8 mouse cellular contexts compared by ENCODE assay signal in the genomic region with DNA sequence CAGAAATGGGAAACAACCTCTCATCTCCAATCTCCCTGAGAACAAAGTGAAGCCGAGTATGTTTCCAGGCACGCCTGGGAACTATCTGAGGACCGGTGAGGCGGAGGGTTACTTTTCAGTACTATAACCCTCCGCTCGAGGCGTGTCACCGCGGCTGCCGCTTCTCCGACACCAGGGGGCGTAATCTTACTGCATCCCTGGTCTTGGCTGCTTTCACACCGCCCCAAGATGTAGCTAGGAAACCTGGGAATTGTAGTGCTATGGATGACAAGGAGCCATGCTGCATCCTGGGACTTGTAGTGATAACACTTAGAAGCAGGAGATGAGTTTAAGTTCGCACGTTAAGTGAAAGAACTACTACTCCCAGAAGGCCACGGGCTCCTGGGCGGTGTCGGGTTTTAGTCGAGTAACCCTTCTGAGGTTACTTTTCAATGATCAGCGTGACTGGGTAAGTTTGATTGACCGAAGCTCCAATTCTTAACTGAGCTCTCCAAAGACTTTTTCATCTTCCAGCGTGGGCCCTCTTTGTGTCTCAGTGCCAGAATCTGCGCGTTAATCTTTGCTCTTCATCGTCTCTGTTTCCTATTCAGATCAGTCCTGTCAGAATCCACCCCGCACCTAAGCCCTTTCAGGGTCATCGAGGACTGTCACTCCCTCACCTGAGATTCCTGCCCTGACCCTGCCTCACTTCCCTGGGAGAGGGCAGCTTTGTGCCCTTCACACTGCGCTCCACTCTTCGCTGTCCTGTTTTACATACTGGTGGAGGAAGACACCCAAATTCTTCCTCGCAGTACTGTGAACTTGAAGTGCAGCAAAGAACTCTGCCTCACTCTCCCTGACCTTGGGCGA. TPM values are rescaled to one million over a fixed set of nuclear protein-coding genes. Genes with fewer than 3 reads are reported as not detected.
DNase-seq lines count a peak whose midpoint lies in the region; ATAC-seq and TF ChIP-seq lines count a peak whose summit lies in the region.

Gene Pafah2, plus strand, starts transcription at position 344 of the 849 bp plus-strand sequence.

- peak within 1 kb of the TSS; percentile 67 for H3K4me3 ChIP-seq in heart, embryonic 12.5 days
- H3K4me3 ChIP-seq in kidney, postnatal 0 days (replicated peaks; ENCODE audit: low read depth, low read length), result peak within 1 kb of the TSS; percentile 52
- H3K4me3 ChIP-seq in liver, embryonic 11.5 days (ENCODE audit: low read depth, low read length), result peak within 1 kb of the TSS; percentile 55
- H3K4me3 ChIP-seq in stomach, embryonic 14.5 days (ENCODE audit: low read depth, low read length), result peak within 1 kb of the TSS; percentile 56

- 1% methylated on average over 31 of the region's 31 CpGs for WGBS in heart, embryonic 12.5 days
- under 1% methylated on average over 31 of the region's 31 CpGs for WGBS in kidney, postnatal 0 days
- 1% methylated on average over 31 of the region's 31 CpGs for WGBS in liver, embryonic 11.5 days
- under 1% methylated on average over 31 of the region's 31 CpGs for WGBS in stomach, embryonic 14.5 days

- H3K27me3 ChIP-seq in heart, embryonic 12.5 days (replicated peaks), result no peaks in the 10 kb centered on the region
- no peaks in the 10 kb centered on the region for H3K27me3 ChIP-seq in kidney, postnatal 0 days (ENCODE audit: insufficient read depth, low read length)
- H3K27me3 ChIP-seq in liver, embryonic 11.5 days (replicated peaks; ENCODE audit: control insufficient read depth, insufficient read depth, low read length), result no peaks in the 10 kb centered on the region
- H3K27me3 ChIP-seq in stomach, embryonic 14.5 days (ENCODE audit: control insufficient read depth, insufficient read depth, low read length), result no peaks in the 10 kb centered on the region

- peak; percentile 98 for ATAC-seq in erythroid progenitor cell, adult 5-6 weeks (replicated peaks; ENCODE audit: low FRiP score, poor library complexity, severe bottlenecking)
- peak; percentile 96 for ATAC-seq in heart, embryonic 12.5 days (ENCODE audit: insufficient number of reproducible peaks, low FRiP score)
- peak; percentile 96 for ATAC-seq in kidney, postnatal 0 days (replicated peaks; ENCODE audit: low FRiP score, low read depth)
- peak; percentile 95 for ATAC-seq in liver, embryonic 11.5 days (replicated peaks; ENCODE audit: low FRiP score)
- peak; percentile 97 for ATAC-seq in stomach, embryonic 14.5 days (ENCODE audit: insufficient number of reproducible peaks, insufficient read depth, low FRiP score, low read depth)

- peak within 1 kb of the TSS; percentile 84 for H3K27ac ChIP-seq in heart, embryonic 12.5 days (ENCODE audit: poor library complexity, severe bottlenecking)
- H3K27ac ChIP-seq in kidney, postnatal 0 days, result peak within 1 kb of the TSS; percentile 87
- 0 out of 2 replicates have a peak within 1 kb of the TSS, but pooled peaks have one; percentile 34 for H3K27ac ChIP-seq in liver, embryonic 11.5 days (ENCODE audit: low read depth, low read length)
- peak within 1 kb of the TSS; percentile 78 for H3K27ac ChIP-seq in stomach, embryonic 14.5 days (ENCODE audit: low read length)

- peak; percentile 100 for TF ChIP-seq CTCF in kidney, postnatal 0 days (IDR thresholded peaks at IDR 0.05; ENCODE audit: low read depth)

- peak within 1 kb of the TSS; percentile 95 for H3K4me2 ChIP-seq in heart, embryonic 12.5 days
- H3K4me2 ChIP-seq in kidney, postnatal 0 days (ENCODE audit: low read length), result peak within 1 kb of the TSS; percentile 92
- peak within 1 kb of the TSS; percentile 89 for H3K4me2 ChIP-seq in liver, embryonic 11.5 days
- H3K4me2 ChIP-seq in stomach, embryonic 14.5 days (replicated peaks; ENCODE audit: low read depth, low read length), result peak within 1 kb of the TSS; percentile 86

- H3K9ac ChIP-seq in heart, embryonic 12.5 days, result peak within 1 kb of the TSS; percentile 85
- peak within 1 kb of the TSS; percentile 63 for H3K9ac ChIP-seq in kidney, postnatal 0 days (ENCODE audit: low read depth, low read length)
- H3K9ac ChIP-seq in liver, embryonic 11.5 days (ENCODE audit: low read depth, low read length), result peak within 1 kb of the TSS; percentile 63
- peak within 1 kb of the TSS; percentile 52; the same call in 1 of the 2 replicates for H3K9ac ChIP-seq in stomach, embryonic 14.5 days (replicated peaks; ENCODE audit: low read depth, low read length)

- H3K9me3 ChIP-seq in heart, embryonic 12.5 days (replicated peaks), result no peaks in the 10 kb centered on the region; the same call in 1 of the 2 replicates
- H3K9me3 ChIP-seq in kidney, postnatal 0 days (replicated peaks; ENCODE audit: low read length), result no peaks in the 10 kb centered on the region
- H3K9me3 ChIP-seq in liver, embryonic 11.5 days (ENCODE audit: control insufficient read depth, low read length), result peaks cover 2% of the 10 kb centered on the region; the same call in 1 of the 2 replicates
- H3K9me3 ChIP-seq in stomach, embryonic 14.5 days (ENCODE audit: control insufficient read depth, low read depth, low read length), result no peaks in the 10 kb centered on the region

- DNase-seq in CD4-positive helper T cell, adult 2 months (ENCODE audit: low read depth, low spot score), result peak; percentile 98
- peak; percentile 99 for DNase-seq in brain, embryonic 18.5 days (ENCODE audit: low read depth, low spot score)
- DNase-seq in kidney, postnatal 0 days (ENCODE audit: low spot score), result peak; percentile 100
- DNase-seq in liver, embryonic 11.5 days (ENCODE audit: low spot score), result peak; percentile 84
- peak; percentile 98 for DNase-seq in naive thymus-derived CD4-positive, alpha-beta T cell, adult 2 months (ENCODE audit: low read depth)

- peaks cover 25% of the 10 kb centered on the region for H3K4me1 ChIP-seq in heart, embryonic 12.5 days (replicated peaks)
- H3K4me1 ChIP-seq in kidney, postnatal 0 days (replicated peaks; ENCODE audit: insufficient read depth, low read length), result no peaks in the 10 kb centered on the region
- H3K4me1 ChIP-seq in liver, embryonic 11.5 days (replicated peaks; ENCODE audit: control insufficient read depth, insufficient read depth, low read length), result peaks cover 13% of the 10 kb centered on the region
- peaks cover 13% of the 10 kb centered on the region; the same call in 1 of the 2 replicates for H3K4me1 ChIP-seq in stomach, embryonic 14.5 days (ENCODE audit: control insufficient read depth, insufficient read depth, low read length)

- H3K36me3 ChIP-seq in heart, embryonic 12.5 days, result no peaks in the 10 kb centered on the region
- H3K36me3 ChIP-seq in kidney, postnatal 0 days (ENCODE audit: insufficient read depth, low read length), result no peaks in the 10 kb centered on the region
- H3K36me3 ChIP-seq in liver, embryonic 11.5 days (ENCODE audit: control insufficient read depth, insufficient read depth, low read length), result no peaks in the 10 kb centered on the region
- no peaks in the 10 kb centered on the region for H3K36me3 ChIP-seq in stomach, embryonic 14.5 days (ENCODE audit: control insufficient read depth, insufficient read depth, low read length)

RNA-seq across cellular contexts. Expression of gene Pafah2, which starts in this region (rescaled TPM):
- total RNA-seq in erythroid progenitor cell, adult 5-6 weeks (2015; ENCODE audit: low replicate concordance), result 1.8 and 4.2 TPM in 2 replicates
- total RNA-seq in erythroid progenitor cell, adult 5-6 weeks (2017; ENCODE audit: low replicate concordance), result 0.77 and 5.4 TPM in 2 replicates
- polyA plus RNA-seq in heart, embryonic 12.5 days (2016; fragmentation: Nextera tagmentation; extraction: Ambion mirVana), result 10.1 and 10.7 TPM in 2 replicates
- 22.7 and 24.4 TPM in 2 replicates for polyA plus RNA-seq in kidney, postnatal 0 days (2015; fragmentation: Nextera tagmentation; extraction: Ambion mirVana)
- polyA plus RNA-seq in liver, embryonic 11.5 days (2014; fragmentation: Nextera tagmentation; extraction: Ambion mirVana), result 7.9 and 8.5 TPM in 2 replicates
- polyA plus RNA-seq in stomach, embryonic 14.5 days (2014; fragmentation: Nextera tagmentation; extraction: Ambion mirVana), result 13.8 and 15.1 TPM in 2 replicates

Comparison
In these comparisons a context has a peak if more than half of its experiments do, and no peak if none do; other contexts are left out.
1. Peak in every context shown above with its lines: DNase-seq, ATAC-seq, H3K4me3 ChIP-seq and H3K27ac ChIP-seq.
2. H3K27ac ChIP-seq: peak in every context shown above with its lines; median percentile 87 in kidney, postnatal 0 days; 84 in heart, embryonic 12.5 days; 78 in stomach, embryonic 14.5 days; 34 in liver, embryonic 11.5 days.